Mouse (Mus musculus) testis, adult 2 months (tissue): ENCODE measurements around the gene Gm37240.
A peak's percentile ranks its signal among the peaks of the same experiment; 100 is the strongest.

Experiments used
- CTCF ChIP-seq: fragments of 200-500 bp; IDR thresholded peaks from 2 replicates; pipeline ENCODE4 v1.5.1; 2012; ENCODE audit warnings: low read depth, mild to moderate bottlenecking, inconsistent platforms, low read length, moderate library complexity; ENCODE audit not compliant: control insufficient read depth, insufficient read depth, insufficient replicate concordance
- POLR2A ChIP-seq: fragments of 200-500 bp; IDR thresholded peaks from 2 replicates; pipeline ENCODE4 v1.6.1; 2012; ENCODE audit warnings: low read depth, mild to moderate bottlenecking, inconsistent platforms, low read length, moderate library complexity; ENCODE audit not compliant: control insufficient read depth

- TF ChIP-seq POLR2A (no peak), CTCF (peak; percentile 53; the same call in 1 of the 2 replicates)
Measured at GRCm38 (mm10) chr3:85480638-85481037, 406.7 kb downstream of the Gm37240 start.
